Mouse (Mus musculus) midbrain, postnatal 0 days (tissue): ENCODE data around the gene Pln. TPM values are rescaled to one million over a fixed set of nuclear protein-coding genes. Genes with fewer than 3 reads are reported as not detected.

Source experiments
- ATAC-seq: fragments of 200-750 bp; cut with Nextera tagmentation; 2 replicates; pipeline ENCODE4 v1.8.0; 2017; ENCODE audit warnings: moderate number of reproducible peaks, mild to moderate bottlenecking, moderate TSS enrichment, moderate library complexity; ENCODE audit not compliant: low FRiP score
- DNase-seq: peaks from one replicate; pipeline ENCODE4 v3.0.0-alpha.2; 2015; ENCODE audit warnings: low spot score
- H3K27ac ChIP-seq: fragments of 300-500 bp; sonication (generic); 2 replicates; pipeline ENCODE4 v1.5.1; 2014; ENCODE audit warnings: low read depth, mild to moderate bottlenecking, low read length, mixed read lengths
- H3K27me3 ChIP-seq: fragments of 300-500 bp; sonication (generic); 2 replicates; pipeline ENCODE4 v1.6.1; 2014; ENCODE audit warnings: low read length, control low read depth, mixed read lengths; ENCODE audit not compliant: insufficient read depth
- H3K36me3 ChIP-seq: fragments of 300-500 bp; sonication (generic); 2 replicates; pipeline ENCODE4 v1.6.1; 2014; ENCODE audit warnings: low read length, control low read depth, mixed read lengths; ENCODE audit not compliant: insufficient read depth
- H3K4me1 ChIP-seq: fragments of 300-500 bp; sonication (generic); 2 replicates; pipeline ENCODE4 v1.6.1; 2014; ENCODE audit warnings: mild to moderate bottlenecking, control low read depth, antibody characterized with exemption, low read length, mixed read lengths; ENCODE audit not compliant: insufficient read depth
- H3K4me2 ChIP-seq: fragments of 300-500 bp; sonication (generic); 2 replicates; pipeline ENCODE4 v1.6.1; 2014; ENCODE audit warnings: low read depth, mild to moderate bottlenecking, low read length, mixed read lengths; ENCODE audit not compliant: poor library complexity, severe bottlenecking
- H3K4me3 ChIP-seq: fragments of 300-500 bp; sonication (generic); 2 replicates; pipeline ENCODE4 v1.5.1; 2014; ENCODE audit warnings: low read depth, mild to moderate bottlenecking, low read length, moderate library complexity
- H3K9ac ChIP-seq: fragments of 300-500 bp; sonication (generic); replicated peaks from 2 replicates; pipeline ENCODE4 v1.6.1; 2014; ENCODE audit warnings: mild to moderate bottlenecking, low read length, moderate library complexity, mixed read lengths; ENCODE audit not compliant: poor library complexity, severe bottlenecking
- H3K9me3 ChIP-seq: fragments of 300-500 bp; sonication (generic); 2 replicates; pipeline ENCODE4 v1.6.1; 2016; ENCODE audit warnings: low read length, control low read depth
- CTCF ChIP-seq: IDR thresholded peaks from 2 replicates; pipeline ENCODE4 v1.5.1; 2016; ENCODE audit warnings: antibody characterized with exemption, mild to moderate bottlenecking
- WGBS: fragments of 180-500 bp; shearing (Covaris S2); extraction: QIAGEN DNeasy Blood & Tissue Kit; methylation state at CpG from one replicate; pipeline ENCODE4 v1.1.7; 2014; 5-methylcytosine and 5-hydroxymethylcytosine counted together
- polyA plus RNA-seq: library from polyadenylated mRNA; unstranded; fragments of >200 nt; fragmentation: Nextera tagmentation; extraction: Ambion mirVana; gene quantifications from 2 replicates; pipeline ENCODE4 v1.2.1, GENCODE M21; 2015
- total RNA-seq: library from RNA; depleted of rRNA; stranded (reverse); fragments of >200 nt; gene quantifications from 2 replicates; pipeline ENCODE4 v1.2.3, GENCODE M21; 2014; rRNA removed

Pln gene
- not detected in 2 replicates for total RNA-seq
- polyA plus RNA-seq, result 0.20 and 0.32 TPM in 2 replicates

GRCm38 (mm10) chr10:53337162-53337923 is at the start of gene Pln:
Gene Pln, plus strand, starts transcription at chr10:53337667.
- H3K9me3 ChIP-seq, result no peaks in the 10 kb centered on the region
- no peaks in the 10 kb centered on the region for H3K4me1 ChIP-seq
- no peaks in the 10 kb centered on the region for H3K36me3 ChIP-seq
- H3K27me3 ChIP-seq, result no peaks in the 10 kb centered on the region
- no peak within 1 kb of the TSS for H3K4me2 ChIP-seq
- ATAC-seq (no peak), DNase-seq (no peak)
- no peak within 1 kb of the TSS for H3K9ac ChIP-seq
- no peak within 1 kb of the TSS for H3K27ac ChIP-seq
- 86% methylated on average over 6 of the region's 6 CpGs for WGBS
- no peak for TF ChIP-seq CTCF
- H3K4me3 ChIP-seq, result no peak within 1 kb of the TSS

DNA sequence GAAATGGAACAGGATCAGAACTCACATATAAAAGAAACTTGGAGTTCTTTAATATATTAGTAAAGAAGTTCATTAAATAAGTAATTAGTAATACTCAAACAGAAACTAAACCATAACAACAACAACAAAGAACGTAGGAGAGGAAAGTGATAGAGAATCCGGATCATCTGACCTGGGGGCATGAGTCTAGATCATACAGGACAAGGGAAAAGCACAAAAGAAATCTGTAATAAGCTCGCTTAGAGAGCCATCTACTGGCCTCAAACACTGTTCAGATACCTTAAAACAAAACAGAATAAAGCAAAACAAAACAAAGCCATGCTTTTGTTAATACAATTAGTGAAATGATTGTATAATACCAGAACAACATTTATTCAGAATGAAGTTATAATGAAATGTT is 31.6 kb upstream of the Pln start:
- peak; percentile 63 for DNase-seq
- no peak for ATAC-seq
- no peaks in the 10 kb centered on the region for H3K27me3 ChIP-seq
- no peaks in the 10 kb centered on the region for H3K36me3 ChIP-seq
- no peak overlapping the region for H3K4me2 ChIP-seq
- H3K27ac ChIP-seq, result no peak overlapping the region
- no peak overlapping the region for H3K4me3 ChIP-seq
- H3K4me1 ChIP-seq, result no peaks in the 10 kb centered on the region
- WGBS, result 16% methylated on average over 3 of the region's 3 CpGs
- no peaks in the 10 kb centered on the region for H3K9me3 ChIP-seq
- H3K9ac ChIP-seq, result no peak overlapping the region
- TF ChIP-seq CTCF, result peak; percentile 70

- DNase-seq (no peak), ATAC-seq (no peak)
- no peak for TF ChIP-seq CTCF
- H3K4me3 ChIP-seq, result no peak overlapping the region
- no peaks in the 10 kb centered on the region for H3K27me3 ChIP-seq
- no peaks in the 10 kb centered on the region for H3K9me3 ChIP-seq
- H3K9ac ChIP-seq, result no peak overlapping the region
- no peak overlapping the region for H3K4me2 ChIP-seq
- no peaks in the 10 kb centered on the region for H3K36me3 ChIP-seq
- no peaks in the 10 kb centered on the region for H3K4me1 ChIP-seq
- H3K27ac ChIP-seq, result no peak overlapping the region
- WGBS, result 86% methylated on average over 3 of the region's 3 CpGs
Measured at GRCm38 (mm10) chr10:53306674-53307073, 30.8 kb upstream of the Pln start.

- Histone ChIP-seq H3K9me3 (no peaks in the 10 kb centered on the region), H3K4me2 (no peak overlapping the region), H3K27me3 (no peaks in the 10 kb centered on the region), H3K4me1 (no peaks in the 10 kb centered on the region), H3K27ac (no peak overlapping the region), H3K4me3 (no peak overlapping the region), H3K9ac (no peak overlapping the region), H3K36me3 (no peaks in the 10 kb centered on the region)
- no peak for TF ChIP-seq CTCF
- ATAC-seq (no peak), DNase-seq (no peak)
Measured at GRCm38 (mm10) chr10:53323367-53323766, 14.1 kb upstream of the Pln start.

DNA sequence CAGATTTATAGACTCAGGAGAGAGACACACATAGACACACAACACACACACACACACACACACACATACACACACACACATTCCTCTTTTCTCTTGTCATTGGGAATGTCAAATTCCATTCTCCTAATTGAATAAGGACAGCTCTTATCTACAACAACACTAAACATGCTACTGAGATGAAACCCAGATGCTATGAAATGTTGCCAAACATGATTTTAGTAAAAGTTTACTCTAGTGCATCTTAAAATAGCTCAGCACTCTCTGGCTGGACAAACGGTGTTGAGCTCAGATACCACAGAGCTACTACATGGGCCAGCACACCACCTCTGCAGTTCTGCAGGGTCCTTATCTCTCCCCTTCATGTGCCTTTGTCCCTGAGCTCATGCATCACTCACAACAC is 12.8 kb upstream of the Pln start:
- Histone ChIP-seq H3K27ac (no peak overlapping the region), H3K9me3 (no peaks in the 10 kb centered on the region), H3K9ac (no peak overlapping the region), H3K4me2 (no peak overlapping the region), H3K4me3 (no peak overlapping the region), H3K4me1 (no peaks in the 10 kb centered on the region), H3K36me3 (no peaks in the 10 kb centered on the region), H3K27me3 (no peaks in the 10 kb centered on the region)
- DNase-seq (no peak), ATAC-seq (no peak)
- WGBS, result 90% methylated on average over 1 of the region's 1 CpGs
- no peak for TF ChIP-seq CTCF

DNA sequence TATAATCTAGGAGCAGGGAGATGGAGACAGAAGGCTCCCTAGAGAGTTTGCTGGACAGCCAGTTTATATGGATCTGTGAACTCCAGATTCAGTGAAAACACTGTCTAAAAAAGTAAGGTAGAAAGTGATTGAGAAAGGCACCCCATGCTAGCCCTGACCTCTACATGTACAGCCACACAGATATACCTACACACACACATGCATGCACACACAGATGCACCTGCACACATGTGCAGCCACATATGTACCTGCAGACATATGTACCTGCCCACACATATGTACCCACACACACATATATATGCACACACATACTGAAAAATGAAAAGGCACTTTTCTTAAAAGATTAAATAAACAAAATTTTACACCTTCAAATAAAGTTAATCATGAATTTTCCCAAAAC is 11.1 kb upstream of the Pln start:
- Histone ChIP-seq H3K4me2 (no peak overlapping the region), H3K27me3 (no peaks in the 10 kb centered on the region), H3K4me1 (no peaks in the 10 kb centered on the region), H3K36me3 (no peaks in the 10 kb centered on the region), H3K27ac (no peak overlapping the region), H3K9me3 (no peaks in the 10 kb centered on the region), H3K9ac (no peak overlapping the region), H3K4me3 (no peak overlapping the region)
- ATAC-seq, result no peak
- no peak for DNase-seq
- no peak for TF ChIP-seq CTCF
